Mouse (Mus musculus) embryonic fibroblast, embryonic 13.5 days (primary cell): ENCODE results near the gene Dennd6b.

Experiments used
- CTCF ChIP-seq: IDR thresholded peaks from 2 replicates; pipeline ENCODE4 v1.5.1; 2011; ENCODE audit warnings: mild to moderate bottlenecking, control low read depth, low read length, moderate library complexity, borderline replicate concordance; ENCODE audit not compliant: insufficient read depth
- POLR2A ChIP-seq: IDR thresholded peaks from 2 replicates; pipeline ENCODE4 v1.6.1; 2011; ENCODE audit warnings: low read depth, mild to moderate bottlenecking, control low read depth, low read length, moderate library complexity

GRCm38 (mm10) chr15:89210915-89211715, 14.8 kb upstream of the Dennd6b start, which contains the start of gene Ppp6r2:
- TF ChIP-seq POLR2A (peak; percentile 60), CTCF (no peak)
